Mouse (Mus musculus) lung, adult 18-20 months (tissue): ENCODE measurements around the gene Cd86.
A peak's percentile ranks its signal among the peaks of the same experiment; 100 is the strongest.

Experiments used
- DNase-seq, 2 experiments: peaks; one replicate each; pipeline ENCODE4 v3.0.0; 2022; ENCODE audit warnings: mixed read lengths in 2 of 2

The Cd86 gene

GRCm38 (mm10) chr16:36665782-36666181 lies at the start of gene Cd86:
TSS of gene Cd86 (minus strand) at chr16:36666081.
- peak in 1 of 2 experiments; percentile 10 for DNase-seq

- peak; percentile 35 to 45 for DNase-seq
Observed at GRCm38 (mm10) chr16:36711760-36712159, 45.9 kb upstream of the Cd86 start.

- DNase-seq, result no peak
Observed at GRCm38 (mm10) chr16:36710794-36711193, 44.9 kb upstream of the Cd86 start.

DNA sequence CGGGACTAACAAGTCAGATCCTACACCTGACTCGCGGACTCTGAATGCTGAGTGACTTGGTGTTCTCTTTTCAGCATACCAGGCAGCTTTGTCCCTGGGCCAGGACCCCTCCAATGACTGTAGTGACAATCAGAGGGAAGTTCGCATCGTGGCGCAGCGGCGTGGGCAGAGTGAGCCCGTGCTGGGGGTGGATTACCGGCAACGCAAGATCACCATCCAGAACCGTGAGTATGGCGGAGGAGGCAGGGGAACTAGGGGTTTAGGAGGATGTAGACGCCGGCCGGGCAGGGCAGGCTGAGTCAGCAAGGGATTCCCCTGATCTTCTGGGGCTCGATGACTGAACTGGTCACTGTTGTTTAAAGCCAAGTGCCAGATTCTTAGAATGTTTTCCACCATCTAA lies 43.5 kb upstream of the Cd86 start:
- DNase-seq, result peak in 1 of 2 experiments; percentile 24

GRCm38 (mm10) chr16:36708751-36709150 lies 42.9 kb upstream of the Cd86 start:
- no peak for DNase-seq

DNA sequence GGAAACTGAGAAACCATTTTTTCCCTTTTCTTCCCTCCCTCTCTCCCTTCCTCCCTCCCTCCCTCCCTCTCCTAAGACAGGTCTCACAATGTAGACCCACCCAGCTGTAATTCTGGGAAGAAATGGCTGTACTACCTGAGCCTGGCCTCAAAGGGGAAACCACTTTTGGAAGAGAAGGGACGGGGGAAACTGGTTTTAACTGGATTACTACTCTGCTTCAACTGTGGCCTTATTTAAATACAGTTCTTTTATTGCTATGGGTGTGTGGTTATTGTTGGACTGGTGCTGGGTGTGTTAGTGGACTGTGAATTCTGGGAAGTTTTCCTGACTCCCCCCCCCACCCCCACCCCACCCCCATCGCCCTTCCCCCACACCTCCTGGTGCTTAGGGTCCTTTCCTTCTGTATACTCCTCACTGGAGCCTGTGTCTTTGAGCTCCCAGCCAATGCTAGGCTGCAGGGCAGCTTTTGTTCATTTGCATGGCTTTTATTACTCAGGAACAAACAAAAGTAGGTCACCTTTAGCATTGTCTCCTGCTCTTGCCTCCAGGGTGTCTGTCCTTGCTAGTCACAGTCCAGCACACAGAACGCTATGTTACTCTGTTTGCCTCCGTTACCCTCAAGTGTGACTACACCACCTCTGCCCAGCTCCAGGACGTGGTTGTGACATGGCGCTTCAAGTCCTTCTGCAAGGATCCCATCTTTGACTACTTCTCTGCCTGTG lies 42.0 kb upstream of the Cd86 start:
- DNase-seq, result no peak

DNA sequence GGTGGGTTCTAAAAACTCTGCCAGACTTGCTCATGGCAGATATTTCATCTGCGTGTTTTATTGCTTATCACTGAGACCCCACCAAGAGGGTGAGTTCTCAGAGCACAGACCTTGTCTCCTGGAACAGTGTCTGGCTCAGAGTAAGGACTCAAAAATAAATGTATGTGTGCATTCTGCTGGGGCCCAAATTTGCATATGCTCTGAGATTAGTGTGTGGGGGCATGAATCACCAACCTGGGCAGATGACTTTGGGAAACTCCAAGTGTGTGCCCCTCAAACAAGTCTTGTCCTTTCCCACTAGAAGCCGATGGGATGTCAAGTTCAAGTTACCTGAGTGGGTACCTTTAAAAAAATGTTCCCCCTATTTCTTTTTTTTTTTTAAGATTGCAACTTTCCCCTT lies 34.6 kb upstream of the Cd86 start:
- DNase-seq, result no peak

GRCm38 (mm10) chr16:36697331-36697730 lies 31.4 kb upstream of the Cd86 start:
- DNase-seq, result no peak

- DNase-seq, result no peak
Observed at GRCm38 (mm10) chr16:36694798-36695290, 29.0 kb upstream of the Cd86 start.

GRCm38 (mm10) chr16:36693818-36694413 lies 28.0 kb upstream of the Cd86 start, which contains the start of gene Ildr1:
TSS of gene Ildr1 (plus strand) at chr16:36693978.
- peak; percentile 78 to 83 for DNase-seq

- DNase-seq, result peak in 1 of 2 experiments; percentile 19
Observed at GRCm38 (mm10) chr16:36691484-36691883, 25.6 kb upstream of the Cd86 start.

DNA sequence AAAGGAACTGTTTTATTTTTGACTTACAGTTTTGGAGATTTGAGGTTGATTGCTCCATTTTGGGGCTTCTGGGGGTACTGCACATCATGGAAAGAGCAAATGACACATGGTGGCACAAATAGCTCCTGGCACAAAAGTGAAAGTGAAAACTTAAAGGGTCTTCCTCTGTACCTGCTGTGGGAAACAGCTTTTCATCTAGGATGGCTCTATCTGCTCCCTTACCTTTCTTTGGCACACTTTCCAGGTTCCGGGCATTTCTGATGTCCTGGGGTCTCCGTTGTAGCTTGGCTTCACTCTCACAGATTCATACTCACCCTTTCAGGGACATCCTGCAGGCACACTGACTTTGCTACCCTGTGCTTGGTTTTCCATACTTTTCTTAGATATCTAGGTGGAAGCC lies 22.2 kb upstream of the Cd86 start:
- DNase-seq, result no peak

- no peak for DNase-seq
Observed at GRCm38 (mm10) chr16:36684325-36684918, 18.5 kb upstream of the Cd86 start.

GRCm38 (mm10) chr16:36681829-36682228 lies 15.9 kb upstream of the Cd86 start:
- DNase-seq, result no peak

GRCm38 (mm10) chr16:36675902-36676301 lies 10.0 kb upstream of the Cd86 start:
- no peak for DNase-seq

DNA sequence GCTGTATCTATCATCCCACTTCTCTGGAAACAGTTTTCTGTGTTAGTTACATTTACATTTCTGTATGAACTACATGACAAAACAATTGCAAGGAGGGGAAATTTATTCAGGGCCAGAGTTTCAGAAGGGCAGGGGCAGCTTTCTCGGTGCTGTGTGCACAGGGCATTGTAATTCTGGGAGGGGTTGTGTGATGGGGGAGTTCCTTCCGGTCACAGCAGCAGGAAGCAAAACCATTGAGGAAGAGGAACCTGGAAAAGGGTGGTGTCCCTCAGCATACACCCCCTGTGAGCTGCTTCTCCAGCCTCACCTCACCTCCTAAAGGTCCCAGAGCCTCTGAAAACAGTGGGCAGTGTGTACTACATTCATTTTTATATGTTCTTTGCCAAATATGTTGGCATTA lies 9.4 kb upstream of the Cd86 start:
- DNase-seq, result no peak

GRCm38 (mm10) chr16:36674457-36675204 lies 8.8 kb upstream of the Cd86 start:
- no peak for DNase-seq

DNA sequence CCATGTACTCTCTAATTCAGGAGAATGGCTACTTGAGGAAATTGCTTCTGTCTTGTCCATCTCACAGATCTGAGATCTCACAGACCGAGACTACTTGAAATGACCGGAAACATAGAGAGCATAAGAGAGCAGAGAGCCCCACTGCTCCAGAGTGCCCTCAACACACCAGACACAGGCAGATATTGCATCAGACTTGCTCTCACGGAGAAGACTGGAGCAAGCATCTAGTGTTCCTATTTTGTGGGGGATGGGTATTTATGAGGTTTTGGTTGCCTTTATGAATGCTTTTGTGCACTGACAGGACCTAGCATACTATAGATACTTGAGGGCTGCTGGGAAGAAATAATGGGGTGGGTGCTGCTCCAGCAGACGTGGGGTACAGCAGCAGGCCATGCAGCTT lies 7.3 kb upstream of the Cd86 start:
- no peak for DNase-seq

- no peak for DNase-seq
Observed at GRCm38 (mm10) chr16:36670590-36670989, 4.7 kb upstream of the Cd86 start.

DNA sequence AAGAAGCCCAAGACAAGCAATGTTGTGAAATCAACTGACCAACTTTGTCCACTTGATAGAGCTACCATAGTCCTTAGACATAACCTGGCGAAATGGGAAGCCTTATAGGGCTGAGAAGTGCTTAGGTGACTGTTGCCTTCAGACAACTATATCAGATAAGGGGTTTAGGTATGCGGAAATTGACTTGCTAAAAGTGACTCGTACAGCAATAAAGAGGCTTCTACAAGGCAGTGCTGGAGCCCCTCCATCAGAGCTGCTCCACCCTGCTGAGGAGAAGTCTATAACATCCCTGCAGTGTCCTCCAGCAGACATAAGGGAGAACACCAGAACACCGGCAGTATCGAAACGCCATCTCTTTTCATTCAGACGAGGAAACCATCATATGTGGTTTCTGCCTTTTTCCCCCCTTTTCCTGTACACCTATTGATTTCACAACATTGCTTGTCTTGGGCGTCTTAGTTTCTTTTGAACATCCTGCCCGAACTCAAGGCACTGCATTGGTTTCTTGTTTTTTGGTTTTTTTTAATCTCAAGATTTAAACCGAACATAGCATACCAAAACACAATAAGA lies 652 bp upstream of the Cd86 start:
- DNase-seq, result no peak

- DNase-seq, result no peak
Observed at GRCm38 (mm10) chr16:36663484-36663883, 2.4 kb downstream of the Cd86 start.

DNA sequence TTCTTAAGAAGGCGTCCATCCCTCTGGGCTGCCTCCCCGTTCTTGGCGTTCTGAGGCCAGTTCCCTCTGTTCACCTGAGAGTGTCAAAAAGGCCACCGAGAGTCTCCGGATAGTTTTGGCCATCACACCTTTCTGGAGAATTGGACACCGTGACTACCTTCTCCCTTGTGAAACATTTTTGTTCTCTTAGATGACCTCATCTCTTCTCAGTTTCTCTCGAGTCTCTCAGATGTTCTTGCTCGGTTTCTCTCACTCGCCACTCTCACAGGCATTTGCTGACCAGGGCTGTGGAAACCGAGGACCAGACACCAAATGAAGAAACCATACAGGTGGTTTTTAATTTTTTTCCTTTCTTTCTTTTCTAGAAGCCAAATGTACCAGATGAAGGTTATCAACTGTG lies 4.6 kb downstream of the Cd86 start:
- DNase-seq, result no peak

DNA sequence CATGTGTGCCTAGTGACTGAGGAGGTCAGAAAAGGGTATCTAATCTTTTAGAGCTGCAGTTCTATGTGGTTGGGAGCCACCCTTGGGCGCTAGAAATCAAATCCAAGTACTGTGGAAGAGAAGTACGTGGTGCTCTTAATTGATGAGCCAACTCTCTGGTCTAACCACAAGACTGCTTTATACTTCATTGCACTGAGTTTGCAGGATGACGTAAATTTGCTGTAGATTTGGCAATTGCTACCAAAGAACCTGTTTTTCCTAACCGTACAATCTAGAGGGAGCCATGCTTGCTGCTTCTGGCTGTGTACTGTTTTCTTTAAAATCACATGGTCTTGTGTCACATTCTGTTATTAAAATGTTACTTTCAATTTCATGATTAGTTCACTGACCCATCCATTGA lies 10.0 kb downstream of the Cd86 start:
- DNase-seq, result peak in 1 of 2 experiments; percentile 11
